Comparison of ENCODE assay signal across 23 mouse cellular contexts in the genomic region with DNA sequence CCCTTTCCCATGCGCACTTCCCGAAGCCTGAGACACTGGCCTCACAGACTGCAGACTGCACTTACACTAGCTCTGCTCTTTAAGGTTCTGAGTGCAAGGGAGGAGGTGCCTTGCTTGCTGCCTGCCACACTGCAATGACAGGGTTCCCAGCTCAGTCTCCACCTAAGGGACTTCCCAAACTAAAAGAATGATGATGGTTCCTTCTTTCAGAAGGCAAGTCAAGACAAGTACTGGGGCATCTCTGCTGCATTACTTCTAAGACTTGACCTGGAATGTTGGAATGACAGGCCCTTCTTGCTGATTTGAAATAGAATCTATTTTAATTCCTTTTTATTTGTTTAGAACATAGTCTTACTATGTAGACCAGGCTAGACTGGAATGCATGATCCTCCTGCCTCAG. TPM values are rescaled to one million over a fixed set of nuclear protein-coding genes. Genes with fewer than 3 reads are reported as not detected.
DNase-seq lines count a peak whose midpoint lies in the region; ATAC-seq and TF ChIP-seq lines count a peak whose summit lies in the region.
"Had no signal": no experiment of that assay in that cellular context is flagged by ENCODE, and none has a peak within 500 bp of the region (broad histone marks: within the 10 kb centered on the region; RNA-seq: fewer than 3 reads in every experiment).

No protein-coding gene starts in this region.

- TF ChIP-seq POLR2A in ES-Bruce4 (IDR thresholded peaks at IDR 0.05; ENCODE audit: insufficient read depth, low read length), result no peak

- no peak for TF ChIP-seq EP300 in ES-Bruce4 (IDR thresholded peaks at IDR 0.05; ENCODE audit: insufficient read depth, low read depth, low read length)

- 0 out of 2 replicates have a peak overlapping the region, but pooled peaks have one; percentile 43 for H3K9ac ChIP-seq in forebrain, embryonic 13.5 days
- H3K9ac ChIP-seq in forebrain, embryonic 16.5 days (replicated peaks; ENCODE audit: low read depth, low read length), result no peak overlapping the region
- H3K9ac ChIP-seq in liver, embryonic 12.5 days, result no peak overlapping the region
- H3K9ac ChIP-seq in liver, embryonic 11.5 days (ENCODE audit: low read depth, low read length), result no peak overlapping the region
- H3K9ac ChIP-seq in ES-Bruce4 (ENCODE audit: low read depth, poor library complexity, severe bottlenecking), result peak overlapping the region; percentile 1; the same call in 1 of the 2 replicates
- no peak overlapping the region for H3K9ac ChIP-seq in midbrain, embryonic 14.5 days (replicated peaks; ENCODE audit: low read length)
- H3K9ac ChIP-seq: embryonic facial prominence, embryonic 12.5 days; hindbrain, embryonic 13.5 days had no signal

- peaks cover 55% of the 10 kb centered on the region for H3K36me3 ChIP-seq in forebrain, embryonic 13.5 days (ENCODE audit: poor library complexity, severe bottlenecking)
- H3K36me3 ChIP-seq in forebrain, embryonic 16.5 days (ENCODE audit: control insufficient read depth, insufficient read depth), result peaks cover 18% of the 10 kb centered on the region; the same call in 1 of the 2 replicates
- H3K36me3 ChIP-seq in liver, embryonic 12.5 days, result peaks cover 71% of the 10 kb centered on the region
- peaks cover 28% of the 10 kb centered on the region for H3K36me3 ChIP-seq in liver, embryonic 11.5 days (ENCODE audit: control insufficient read depth, insufficient read depth, low read length)
- peaks cover 16% of the 10 kb centered on the region for H3K36me3 ChIP-seq in ES-Bruce4 (ENCODE audit: control insufficient read depth, insufficient read depth, low read length, poor library complexity, severe bottlenecking)
- peaks cover 50% of the 10 kb centered on the region for H3K36me3 ChIP-seq in midbrain, embryonic 14.5 days (ENCODE audit: control insufficient read depth, insufficient read depth, low read length)

- H3K27ac ChIP-seq in forebrain, embryonic 13.5 days, result peak overlapping the region; percentile 35; the same call in 1 of the 2 replicates
- H3K27ac ChIP-seq in forebrain, embryonic 16.5 days (ENCODE audit: low read length), result no peak overlapping the region
- H3K27ac ChIP-seq in liver, embryonic 12.5 days, result 0 out of 2 replicates have a peak overlapping the region, but pooled peaks have one; percentile 2
- no peak overlapping the region for H3K27ac ChIP-seq in liver, embryonic 11.5 days (ENCODE audit: low read depth, low read length)
- peak overlapping the region; percentile 86 for H3K27ac ChIP-seq in ES-Bruce4 (ENCODE audit: insufficient read depth, low read length)
- H3K27ac ChIP-seq in midbrain, embryonic 14.5 days (replicated peaks; ENCODE audit: low read depth, low read length), result no peak overlapping the region
- H3K27ac ChIP-seq: embryonic facial prominence, embryonic 12.5 days; heart, embryonic 10.5 days; hindbrain, embryonic 13.5 days; hindbrain, postnatal 0 days had no signal

- H3K27me3 ChIP-seq in forebrain, embryonic 13.5 days, result no peaks in the 10 kb centered on the region
- H3K27me3 ChIP-seq in forebrain, embryonic 16.5 days (replicated peaks; ENCODE audit: control insufficient read depth, insufficient read depth, low read length), result no peaks in the 10 kb centered on the region
- no peaks in the 10 kb centered on the region for H3K27me3 ChIP-seq in liver, embryonic 12.5 days (replicated peaks)
- H3K27me3 ChIP-seq in liver, embryonic 11.5 days (replicated peaks; ENCODE audit: control insufficient read depth, insufficient read depth, low read length), result no peaks in the 10 kb centered on the region
- H3K27me3 ChIP-seq in ES-Bruce4 (ENCODE audit: control insufficient read depth, insufficient read depth, low read length, poor library complexity, severe bottlenecking), result no peaks in the 10 kb centered on the region
- no peaks in the 10 kb centered on the region for H3K27me3 ChIP-seq in midbrain, embryonic 14.5 days (ENCODE audit: control insufficient read depth, insufficient read depth, low read length)
- H3K27me3 ChIP-seq: embryonic facial prominence, embryonic 12.5 days; hindbrain, embryonic 13.5 days; Patski had no signal

- WGBS in forebrain, embryonic 13.5 days, result 65% methylated on average over 2 of the region's 2 CpGs
- 75% methylated on average over 2 of the region's 2 CpGs for WGBS in forebrain, embryonic 16.5 days
- WGBS in liver, embryonic 12.5 days (ENCODE audit: insufficient replicate concordance), result 88% methylated on average over 2 of the region's 2 CpGs
- 95% methylated on average over 2 of the region's 2 CpGs for WGBS in liver, embryonic 11.5 days
- WGBS in midbrain, embryonic 14.5 days, result 91% methylated on average over 2 of the region's 2 CpGs

- H3K9me3 ChIP-seq in forebrain, embryonic 13.5 days (replicated peaks), result no peaks in the 10 kb centered on the region
- no peaks in the 10 kb centered on the region for H3K9me3 ChIP-seq in forebrain, embryonic 16.5 days (ENCODE audit: control insufficient read depth, low read length)
- H3K9me3 ChIP-seq in liver, embryonic 12.5 days (replicated peaks), result no peaks in the 10 kb centered on the region
- no peaks in the 10 kb centered on the region for H3K9me3 ChIP-seq in liver, embryonic 11.5 days (ENCODE audit: control insufficient read depth, low read length)
- H3K9me3 ChIP-seq in ES-Bruce4 (replicated peaks; ENCODE audit: control insufficient read depth, insufficient read depth, low read length, poor library complexity, severe bottlenecking), result no peaks in the 10 kb centered on the region
- H3K9me3 ChIP-seq in midbrain, embryonic 14.5 days (ENCODE audit: control insufficient read depth, low read length), result no peaks in the 10 kb centered on the region
- H3K9me3 ChIP-seq: embryonic facial prominence, embryonic 12.5 days; heart, embryonic 10.5 days; hindbrain, embryonic 13.5 days had no signal

- no peak for DNase-seq in liver, embryonic 11.5 days (ENCODE audit: low spot score)
- no peak for DNase-seq in midbrain, embryonic 14.5 days
- DNase-seq in cerebellum, adult 11 months, result no peak
- DNase-seq: adrenal gland, adult 2 months; adrenal gland, postnatal 25 days; cerebellum, adult 8-10 months; cerebellum, postnatal 25 days; gastrocnemius, postnatal 36 days; heart, adult 11 months; heart, postnatal 10 days; kidney, adult 11 months; kidney, adult 9 months had no signal

- no peak for TF ChIP-seq CTCF in ES-Bruce4 (IDR thresholded peaks at IDR 0.05; ENCODE audit: low read depth, low read length)

- no peak for ATAC-seq in forebrain, embryonic 13.5 days
- no peak for ATAC-seq in forebrain, embryonic 16.5 days
- ATAC-seq in liver, embryonic 12.5 days, result no peak
- ATAC-seq in liver, embryonic 11.5 days (replicated peaks; ENCODE audit: low FRiP score), result no peak
- no peak for ATAC-seq in midbrain, embryonic 14.5 days (ENCODE audit: low FRiP score, low TSS enrichment)
- ATAC-seq: hindbrain, postnatal 0 days had no signal

- H3K4me3 ChIP-seq in forebrain, embryonic 13.5 days, result no peak overlapping the region
- H3K4me3 ChIP-seq in forebrain, embryonic 16.5 days (replicated peaks; ENCODE audit: low read length), result no peak overlapping the region
- no peak overlapping the region for H3K4me3 ChIP-seq in liver, embryonic 12.5 days
- no peak overlapping the region for H3K4me3 ChIP-seq in liver, embryonic 11.5 days (ENCODE audit: low read depth, low read length)
- H3K4me3 ChIP-seq in ES-Bruce4 (ENCODE audit: low read depth, low read length), result no peak overlapping the region
- no peak overlapping the region for H3K4me3 ChIP-seq in midbrain, embryonic 14.5 days (replicated peaks; ENCODE audit: low read depth, low read length)
- H3K4me3 ChIP-seq: embryonic facial prominence, embryonic 12.5 days; heart, embryonic 10.5 days; hindbrain, embryonic 13.5 days had no signal

- no peaks in the 10 kb centered on the region for H3K4me1 ChIP-seq in forebrain, embryonic 13.5 days
- 0 out of 2 replicates have a peak, but pooled peaks cover 5% of the 10 kb centered on the region for H3K4me1 ChIP-seq in forebrain, embryonic 16.5 days (replicated peaks; ENCODE audit: control insufficient read depth, insufficient read depth, low read length)
- peaks cover 57% of the 10 kb centered on the region for H3K4me1 ChIP-seq in liver, embryonic 12.5 days
- H3K4me1 ChIP-seq in liver, embryonic 11.5 days (replicated peaks; ENCODE audit: control insufficient read depth, insufficient read depth, low read length), result peaks cover 15% of the 10 kb centered on the region
- peaks cover 4% of the 10 kb centered on the region for H3K4me1 ChIP-seq in ES-Bruce4 (ENCODE audit: control insufficient read depth, insufficient read depth, low read length)
- no peaks in the 10 kb centered on the region for H3K4me1 ChIP-seq in midbrain, embryonic 14.5 days (ENCODE audit: control insufficient read depth, insufficient read depth, low read length)
- H3K4me1 ChIP-seq: embryonic facial prominence, embryonic 12.5 days had no signal

- no peak overlapping the region for H3K4me2 ChIP-seq in forebrain, embryonic 13.5 days
- H3K4me2 ChIP-seq in forebrain, embryonic 16.5 days (ENCODE audit: low read length), result no peak overlapping the region
- no peak overlapping the region for H3K4me2 ChIP-seq in liver, embryonic 12.5 days
- no peak overlapping the region for H3K4me2 ChIP-seq in liver, embryonic 11.5 days
- no peak overlapping the region for H3K4me2 ChIP-seq in midbrain, embryonic 14.5 days (ENCODE audit: low read length)
- H3K4me2 ChIP-seq: embryonic facial prominence, embryonic 12.5 days; hindbrain, embryonic 13.5 days had no signal

RNA-seq across cellular contexts. Expression of gene Adam1a, which starts 7.7 kb away (rescaled TPM):
- polyA plus RNA-seq in forebrain, embryonic 13.5 days (2015; fragmentation: Nextera tagmentation; extraction: Ambion mirVana), result 3.1 and 3.8 TPM in 2 replicates
- 3.4 and 4.9 TPM in 2 replicates for polyA plus RNA-seq in forebrain, embryonic 16.5 days (2015; fragmentation: Nextera tagmentation; extraction: Ambion mirVana)
- polyA plus RNA-seq in liver, embryonic 12.5 days (2016; fragmentation: Nextera tagmentation; extraction: Ambion mirVana), result 0.26 and 0.54 TPM in 2 replicates
- polyA plus RNA-seq in liver, embryonic 11.5 days (2014; fragmentation: Nextera tagmentation; extraction: Ambion mirVana), result 1.2 TPM in 2 replicates
- 2.3 TPM in 2 replicates for polyA plus RNA-seq in ES-Bruce4 (2011; ENCODE audit: insufficient read depth, insufficient read length, low read depth, missing spikeins)
- 6.8 and 6.9 TPM in 2 replicates for polyA plus RNA-seq in midbrain, embryonic 14.5 days (2014; fragmentation: Nextera tagmentation; extraction: Ambion mirVana)

RNA-seq across cellular contexts. Expression of gene Gm42878, which starts 7.7 kb away (rescaled TPM):
- not detected in 2 replicates for polyA plus RNA-seq in forebrain, embryonic 13.5 days (2015; fragmentation: Nextera tagmentation; extraction: Ambion mirVana)
- polyA plus RNA-seq in forebrain, embryonic 16.5 days (2015; fragmentation: Nextera tagmentation; extraction: Ambion mirVana), result not detected in 2 replicates
- polyA plus RNA-seq in liver, embryonic 12.5 days (2016; fragmentation: Nextera tagmentation; extraction: Ambion mirVana), result not detected in 2 replicates
- polyA plus RNA-seq in liver, embryonic 11.5 days (2014; fragmentation: Nextera tagmentation; extraction: Ambion mirVana), result not detected in 2 replicates
- not detected in 2 replicates for polyA plus RNA-seq in ES-Bruce4 (2011; ENCODE audit: insufficient read depth, insufficient read length, low read depth, missing spikeins)
- not detected in 2 replicates for polyA plus RNA-seq in midbrain, embryonic 14.5 days (2014; fragmentation: Nextera tagmentation; extraction: Ambion mirVana)
- polyA plus RNA-seq: adrenal gland, adult 2 months; heart, embryonic 10.5 days; hindbrain, embryonic 13.5 days; hindbrain, postnatal 0 days; intestine, embryonic 14.5 days had no signal

RNA-seq across cellular contexts. Expression of gene Mapkapk5, which starts 8.1 kb away (rescaled TPM):
- 53.0 and 57.0 TPM in 2 replicates for polyA plus RNA-seq in forebrain, embryonic 13.5 days (2015; fragmentation: Nextera tagmentation; extraction: Ambion mirVana)
- polyA plus RNA-seq in forebrain, embryonic 16.5 days (2015; fragmentation: Nextera tagmentation; extraction: Ambion mirVana), result 66.8 and 67.8 TPM in 2 replicates
- polyA plus RNA-seq in liver, embryonic 12.5 days (2016; fragmentation: Nextera tagmentation; extraction: Ambion mirVana), result 33.6 and 35.8 TPM in 2 replicates
- 59.8 and 65.3 TPM in 2 replicates for polyA plus RNA-seq in liver, embryonic 11.5 days (2014; fragmentation: Nextera tagmentation; extraction: Ambion mirVana)
- polyA plus RNA-seq in ES-Bruce4 (2011; ENCODE audit: insufficient read depth, insufficient read length, low read depth, missing spikeins), result 74.4 and 75.2 TPM in 2 replicates
- polyA plus RNA-seq in midbrain, embryonic 14.5 days (2014; fragmentation: Nextera tagmentation; extraction: Ambion mirVana), result 58.3 and 68.8 TPM in 2 replicates

RNA-seq across cellular contexts. Expression of gene Adam1b, which starts 34.4 kb away (rescaled TPM):
- not detected in 2 replicates for polyA plus RNA-seq in forebrain, embryonic 13.5 days (2015; fragmentation: Nextera tagmentation; extraction: Ambion mirVana)
- 0.08 TPM in 1 of 2 replicates, not detected in the other for polyA plus RNA-seq in forebrain, embryonic 16.5 days (2015; fragmentation: Nextera tagmentation; extraction: Ambion mirVana)
- polyA plus RNA-seq in liver, embryonic 12.5 days (2016; fragmentation: Nextera tagmentation; extraction: Ambion mirVana), result not detected in 2 replicates
- not detected in 2 replicates for polyA plus RNA-seq in liver, embryonic 11.5 days (2014; fragmentation: Nextera tagmentation; extraction: Ambion mirVana)
- not detected in 2 replicates for polyA plus RNA-seq in ES-Bruce4 (2011; ENCODE audit: insufficient read depth, insufficient read length, low read depth, missing spikeins)
- polyA plus RNA-seq in midbrain, embryonic 14.5 days (2014; fragmentation: Nextera tagmentation; extraction: Ambion mirVana), result 0.08 TPM in 1 of 2 replicates, not detected in the other
- polyA plus RNA-seq: adrenal gland, adult 2 months; cortical plate, adult 2 months; embryonic facial prominence, embryonic 12.5 days; hindbrain, postnatal 0 days had no signal

RNA-seq across cellular contexts. Expression of gene Aldh2, which starts 56.0 kb away (rescaled TPM):
- polyA plus RNA-seq in forebrain, embryonic 13.5 days (2015; fragmentation: Nextera tagmentation; extraction: Ambion mirVana), result 80.8 and 98.1 TPM in 2 replicates
- 99.2 and 102 TPM in 2 replicates for polyA plus RNA-seq in forebrain, embryonic 16.5 days (2015; fragmentation: Nextera tagmentation; extraction: Ambion mirVana)
- 143 and 146 TPM in 2 replicates for polyA plus RNA-seq in liver, embryonic 12.5 days (2016; fragmentation: Nextera tagmentation; extraction: Ambion mirVana)
- polyA plus RNA-seq in liver, embryonic 11.5 days (2014; fragmentation: Nextera tagmentation; extraction: Ambion mirVana), result 88.7 and 97.3 TPM in 2 replicates
- polyA plus RNA-seq in ES-Bruce4 (2011; ENCODE audit: insufficient read depth, insufficient read length, low read depth, missing spikeins), result 160 and 180 TPM in 2 replicates
- 41.8 and 64.1 TPM in 2 replicates for polyA plus RNA-seq in midbrain, embryonic 14.5 days (2014; fragmentation: Nextera tagmentation; extraction: Ambion mirVana)

Comparison
In these comparisons a context has a peak if more than half of its experiments do, and no peak if none do; other contexts are left out.
1. H3K27ac ChIP-seq: peak in forebrain, embryonic 13.5 days (single experiment), liver, embryonic 12.5 days (single experiment) and ES-Bruce4 (single experiment); none in forebrain, embryonic 16.5 days (single experiment), liver, embryonic 11.5 days (single experiment) and midbrain, embryonic 14.5 days (single experiment).
2. H3K9ac ChIP-seq: peak in forebrain, embryonic 13.5 days (single experiment) and ES-Bruce4 (single experiment); none in forebrain, embryonic 16.5 days (single experiment), liver, embryonic 12.5 days (single experiment), liver, embryonic 11.5 days (single experiment) and midbrain, embryonic 14.5 days (single experiment).